ENCODE assay signal across 8 mouse cellular contexts in the genomic region with DNA sequence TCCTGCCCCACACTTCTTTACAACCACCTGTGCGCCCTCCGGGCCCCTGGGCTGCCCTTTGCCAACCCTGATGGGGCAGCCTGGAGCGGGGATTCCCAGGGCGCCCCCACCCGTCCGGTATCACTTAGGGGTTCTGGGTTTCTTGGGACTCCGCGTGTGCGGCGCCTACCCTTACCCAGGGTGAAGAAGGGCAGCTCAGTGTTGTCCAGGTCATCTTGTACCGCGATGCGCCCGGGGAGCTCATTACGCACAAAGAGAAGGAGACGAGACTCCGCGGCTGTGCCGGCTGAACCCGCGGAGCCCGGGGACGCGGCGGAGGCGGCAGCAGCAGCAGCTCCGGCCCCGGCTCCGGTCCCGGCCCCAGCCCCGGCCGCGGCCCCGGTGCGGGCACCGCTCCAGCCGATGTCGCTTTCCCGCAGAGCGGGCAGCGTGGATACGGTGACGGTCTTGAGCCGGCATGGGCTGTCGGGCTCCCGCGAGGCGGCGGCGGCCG. TPM values are rescaled to one million over a fixed set of nuclear protein-coding genes. Genes with fewer than 3 reads are reported as not detected.
DNase-seq lines count a peak whose midpoint lies in the region; ATAC-seq lines count a peak whose summit lies in the region.

No protein-coding gene starts in this region.

- no peaks in the 10 kb centered on the region for H3K9me3 ChIP-seq in embryonic facial prominence, embryonic 13.5 days
- no peaks in the 10 kb centered on the region for H3K9me3 ChIP-seq in hindbrain, embryonic 14.5 days (ENCODE audit: control insufficient read depth, low read length)
- no peaks in the 10 kb centered on the region for H3K9me3 ChIP-seq in liver, embryonic 13.5 days (replicated peaks)

- under 1% methylated on average over 51 of the region's 51 CpGs for WGBS in embryonic facial prominence, embryonic 13.5 days
- under 1% methylated on average over 38 of the region's 51 CpGs for WGBS in hindbrain, embryonic 14.5 days
- WGBS in liver, embryonic 13.5 days (ENCODE audit: insufficient replicate concordance), result 1% methylated on average over 42 of the region's 51 CpGs

- H3K9ac ChIP-seq in embryonic facial prominence, embryonic 13.5 days, result peak overlapping the region; percentile 78
- H3K9ac ChIP-seq in hindbrain, embryonic 14.5 days, result peak overlapping the region; percentile 96
- 0 out of 2 replicates have a peak overlapping the region, but pooled peaks have one; percentile 6 for H3K9ac ChIP-seq in liver, embryonic 13.5 days

- intact Hi-C loops in gastrocnemius, postnatal 36 days (cut with DNase I), result no loop called here

- H3K4me3 ChIP-seq in embryonic facial prominence, embryonic 13.5 days, result peak overlapping the region; percentile 75
- H3K4me3 ChIP-seq in hindbrain, embryonic 14.5 days (replicated peaks; ENCODE audit: low read length), result peak overlapping the region; percentile 66
- H3K4me3 ChIP-seq in liver, embryonic 13.5 days (replicated peaks), result peak overlapping the region; percentile 51

- peak; percentile 50 for ATAC-seq in embryonic facial prominence, embryonic 13.5 days (ENCODE audit: insufficient number of reproducible peaks, insufficient read depth, low FRiP score, low TSS enrichment, low read depth)
- ATAC-seq in hindbrain, embryonic 14.5 days (ENCODE audit: low FRiP score), result peak; percentile 51
- ATAC-seq in liver, embryonic 13.5 days (ENCODE audit: low read depth), result no peak

- DNase-seq in gastrocnemius, postnatal 4 days (ENCODE audit: low spot score in 2 of 2), result peak; percentile 16 to 24
- DNase-seq in gastrocnemius, postnatal 36 days, result no peak
- DNase-seq in adrenal gland, postnatal 25 days, result peak; percentile 35
- DNase-seq in hindbrain, embryonic 14.5 days (ENCODE audit: low spot score), result peak; percentile 30
- DNase-seq in liver, embryonic 13.5 days, result no peak
- peak; percentile 21 for DNase-seq in ovary, postnatal 36 days (ENCODE audit: low spot score)
- no peak for DNase-seq in thymus, postnatal 25 days

- no peak overlapping the region for H3K27ac ChIP-seq in embryonic facial prominence, embryonic 13.5 days
- H3K27ac ChIP-seq in hindbrain, embryonic 14.5 days, result peak overlapping the region; percentile 90
- H3K27ac ChIP-seq in liver, embryonic 13.5 days, result no peak overlapping the region

- H3K27me3 ChIP-seq in embryonic facial prominence, embryonic 13.5 days, result peaks cover 42% of the 10 kb centered on the region
- H3K27me3 ChIP-seq in hindbrain, embryonic 14.5 days (ENCODE audit: control insufficient read depth, insufficient read depth, low read length), result no peaks in the 10 kb centered on the region
- H3K27me3 ChIP-seq in liver, embryonic 13.5 days, result peaks cover 52% of the 10 kb centered on the region

- H3K36me3 ChIP-seq in embryonic facial prominence, embryonic 13.5 days, result no peaks in the 10 kb centered on the region
- no peaks in the 10 kb centered on the region for H3K36me3 ChIP-seq in hindbrain, embryonic 14.5 days (replicated peaks; ENCODE audit: control insufficient read depth, insufficient read depth)
- no peaks in the 10 kb centered on the region for H3K36me3 ChIP-seq in liver, embryonic 13.5 days

- H3K4me2 ChIP-seq in embryonic facial prominence, embryonic 13.5 days, result peak overlapping the region; percentile 99
- H3K4me2 ChIP-seq in hindbrain, embryonic 14.5 days (replicated peaks), result peak overlapping the region; percentile 81
- peak overlapping the region; percentile 65 for H3K4me2 ChIP-seq in liver, embryonic 13.5 days

- peaks cover 15% of the 10 kb centered on the region for H3K4me1 ChIP-seq in embryonic facial prominence, embryonic 13.5 days
- H3K4me1 ChIP-seq in hindbrain, embryonic 14.5 days (replicated peaks; ENCODE audit: control insufficient read depth, insufficient read depth, low read length), result peaks cover 4% of the 10 kb centered on the region; the same call in 1 of the 2 replicates
- H3K4me1 ChIP-seq in liver, embryonic 13.5 days (replicated peaks), result no peaks in the 10 kb centered on the region

RNA-seq across cellular contexts. Expression of a gene that starts 0.7 kb away (rescaled TPM):
- 1 to 10 TPM; 3.3 to 4.3 TPM for total RNA-seq in gastrocnemius, postnatal 4 days (2021)
- under 1 TPM; 0.52 to 0.84 TPM for total RNA-seq in gastrocnemius, postnatal 36 days (2021)
- 1.1 and 1.2 TPM in 2 replicates for total RNA-seq in adrenal gland, postnatal 25 days (2021)
- 1.1 and 1.3 TPM in 2 replicates for polyA plus RNA-seq in embryonic facial prominence, embryonic 13.5 days (2015; fragmentation: Nextera tagmentation; extraction: Ambion mirVana)
- polyA plus RNA-seq in hindbrain, embryonic 14.5 days (2014; fragmentation: Nextera tagmentation; extraction: Ambion mirVana), result 4.3 and 4.4 TPM in 2 replicates
- polyA plus RNA-seq in liver, embryonic 13.5 days (2015; fragmentation: Nextera tagmentation; extraction: Ambion mirVana), result 0.03 and 0.06 TPM in 2 replicates

Comparison
In these comparisons a context has a peak if more than half of its experiments do, and no peak if none do; other contexts are left out.
1. DNase-seq: peak in gastrocnemius, postnatal 4 days (2 of 2), adrenal gland, postnatal 25 days (single experiment), hindbrain, embryonic 14.5 days (single experiment) and ovary, postnatal 36 days (single experiment); none in gastrocnemius, postnatal 36 days (0 of 2), liver, embryonic 13.5 days (single experiment) and thymus, postnatal 25 days (single experiment).
2. H3K9ac ChIP-seq: peak in every context shown above with its lines; median percentile 96 in hindbrain, embryonic 14.5 days; 78 in embryonic facial prominence, embryonic 13.5 days; 6 in liver, embryonic 13.5 days.
3. Peak in every context shown above with its lines, with median percentiles within 50 percentile points of each other: H3K4me2 ChIP-seq and H3K4me3 ChIP-seq.